Mouse (Mus musculus) B cell, adult 2 months (primary cell): ENCODE results near the gene Rxfp2.

Source experiments
- DNase-seq, 2 experiments: peaks; one replicate each; pipeline ENCODE4 v3.0.0; 2022

Gene Rxfp2

DNA sequence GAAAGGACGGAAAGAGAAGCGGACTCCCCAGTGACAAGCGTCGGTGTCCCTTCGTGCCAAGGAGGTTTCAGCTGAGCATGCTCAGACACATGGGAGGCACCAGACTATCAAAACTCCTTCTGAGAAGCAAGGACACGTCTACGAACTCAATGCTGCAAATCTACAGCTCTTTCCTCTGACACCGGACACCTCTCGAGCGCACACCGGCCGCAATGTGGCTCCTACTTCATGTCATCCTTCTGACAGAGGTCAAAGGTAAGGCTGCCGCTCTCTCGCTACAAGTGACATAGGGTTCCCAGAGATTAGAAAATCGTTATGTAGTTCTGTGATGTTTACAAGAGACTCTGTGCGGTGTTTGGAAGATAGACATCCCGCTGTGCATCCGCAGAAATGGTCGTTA lies at the start of gene Rxfp2:
TSS of gene Rxfp2 (plus strand) at position 20 of the 400 bp plus-strand sequence.
- no peak for DNase-seq

GRCm38 (mm10) chr5:149970261-149970660 lies 48.2 kb upstream of the Rxfp2 start:
- no peak for DNase-seq

GRCm38 (mm10) chr5:149977027-149977426 lies 41.4 kb upstream of the Rxfp2 start:
- no peak for DNase-seq

- DNase-seq, result no peak
These were observed 34.9 kb upstream of the Rxfp2 start for GRCm38 (mm10) chr5:149983621-149984020.

DNA sequence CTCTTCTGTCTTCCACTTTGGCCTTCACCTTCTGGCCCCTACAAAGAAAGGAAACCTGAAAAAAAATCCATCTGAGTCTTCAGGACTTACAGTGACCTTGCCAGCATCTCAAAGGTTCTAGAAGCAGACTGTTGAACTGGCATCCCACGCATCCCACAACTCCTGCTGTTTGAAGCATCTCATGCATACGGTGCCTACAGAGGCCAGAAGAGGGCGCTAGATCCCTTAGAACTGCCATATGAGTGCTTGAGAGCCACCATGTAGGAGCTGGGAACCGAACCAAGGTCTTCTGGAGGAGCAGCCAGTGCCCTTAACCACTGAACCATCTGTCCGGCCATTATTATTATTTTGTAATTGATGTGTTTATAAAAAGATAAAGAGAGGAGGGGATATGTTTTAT lies 23.9 kb upstream of the Rxfp2 start:
- DNase-seq, result no peak

GRCm38 (mm10) chr5:149996614-149997013 lies 21.9 kb upstream of the Rxfp2 start:
- no peak for DNase-seq

- no peak for DNase-seq
These were observed 21.0 kb upstream of the Rxfp2 start for GRCm38 (mm10) chr5:149997321-149998034.

DNA sequence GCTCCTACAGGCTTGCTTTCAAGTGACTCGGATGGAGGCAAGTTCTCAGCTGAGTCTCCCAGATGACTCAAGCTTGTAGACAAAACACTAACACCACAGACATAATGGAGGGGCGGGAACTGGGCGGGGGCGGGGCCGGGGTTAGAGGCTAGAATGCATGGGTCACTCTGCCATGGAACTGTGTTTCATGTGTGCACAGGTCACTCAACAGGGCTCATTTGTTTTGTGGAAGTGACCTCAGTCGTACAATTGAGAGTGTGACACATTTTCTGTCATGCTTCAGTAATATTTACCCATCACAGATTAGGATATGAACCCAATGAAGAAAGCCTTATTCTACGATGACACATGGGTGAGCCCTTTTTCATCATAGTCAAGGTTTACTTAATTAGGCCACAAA lies 20.2 kb upstream of the Rxfp2 start:
- DNase-seq, result no peak

- no peak for DNase-seq
These were observed 13.1 kb upstream of the Rxfp2 start for GRCm38 (mm10) chr5:150005355-150005754.

- no peak for DNase-seq
These were observed 1.6 kb upstream of the Rxfp2 start for GRCm38 (mm10) chr5:150016861-150017260.

- DNase-seq, result no peak
These were observed 803 bp upstream of the Rxfp2 start for GRCm38 (mm10) chr5:150017672-150018071.

DNA sequence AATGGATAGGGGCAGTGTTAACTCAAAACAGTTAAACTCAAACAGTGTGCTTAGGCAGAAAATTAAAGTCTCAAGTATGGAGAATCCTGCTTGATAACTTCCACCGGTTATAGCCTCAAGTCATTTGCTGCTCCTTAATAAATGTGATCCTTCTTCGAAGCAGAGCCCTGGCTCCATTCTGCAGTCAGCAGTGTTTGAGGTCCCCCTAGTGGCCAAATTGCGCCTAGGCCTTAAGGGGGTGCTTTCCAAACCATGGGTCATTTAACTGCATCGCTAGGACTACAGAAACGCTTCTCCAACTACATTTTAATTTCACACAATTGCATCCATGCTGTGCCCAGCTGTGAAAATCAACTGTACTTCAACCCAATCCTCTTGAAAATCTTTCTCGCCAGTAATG lies 2.4 kb downstream of the Rxfp2 start:
- peak; percentile 40 to 48 for DNase-seq

- no peak for DNase-seq
These were observed 3.3 kb downstream of the Rxfp2 start for GRCm38 (mm10) chr5:150021805-150022204.

GRCm38 (mm10) chr5:150022556-150022955 lies 4.1 kb downstream of the Rxfp2 start:
- no peak for DNase-seq

DNA sequence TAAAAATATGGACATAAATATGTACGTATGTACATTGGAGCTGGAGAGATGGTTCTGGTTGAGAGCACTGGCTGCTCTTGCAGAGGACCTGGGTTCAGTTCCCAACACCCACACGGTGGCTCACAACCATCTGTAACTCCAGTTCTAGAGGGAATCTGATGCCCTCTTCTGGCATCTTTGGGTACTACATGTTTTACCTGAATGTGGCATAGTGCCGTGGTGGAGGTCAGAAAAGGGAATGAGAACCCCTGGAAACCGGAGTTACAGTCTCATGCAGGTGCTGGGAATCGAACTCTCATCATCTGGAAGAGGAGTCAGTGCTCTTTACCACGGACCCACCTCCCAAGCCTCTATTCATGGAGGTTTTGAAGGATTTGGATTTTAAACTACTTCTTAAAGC lies 5.0 kb downstream of the Rxfp2 start:
- DNase-seq, result no peak

DNA sequence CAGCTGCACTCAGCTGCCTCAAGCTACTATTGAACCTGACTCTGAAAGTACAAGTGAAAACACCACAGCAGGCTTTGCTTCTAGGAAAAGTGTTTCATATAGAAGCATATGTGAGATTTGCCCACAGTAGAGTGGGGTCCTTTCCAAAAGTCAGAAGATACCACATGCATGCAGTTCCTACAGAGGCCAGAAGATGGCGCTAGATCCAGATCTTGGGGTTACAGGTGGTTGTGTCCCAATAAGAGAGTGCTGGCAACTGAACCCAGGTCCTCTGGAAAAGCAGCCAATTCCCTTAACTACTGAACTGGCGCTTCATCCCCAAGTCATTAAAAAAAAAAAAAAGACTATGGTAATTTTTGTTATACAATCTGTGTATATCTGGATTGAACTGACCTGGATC lies 5.7 kb downstream of the Rxfp2 start:
- peak; percentile 12 to 16 for DNase-seq

- no peak for DNase-seq
These were observed 6.4 kb downstream of the Rxfp2 start for GRCm38 (mm10) chr5:150024901-150025300.

DNA sequence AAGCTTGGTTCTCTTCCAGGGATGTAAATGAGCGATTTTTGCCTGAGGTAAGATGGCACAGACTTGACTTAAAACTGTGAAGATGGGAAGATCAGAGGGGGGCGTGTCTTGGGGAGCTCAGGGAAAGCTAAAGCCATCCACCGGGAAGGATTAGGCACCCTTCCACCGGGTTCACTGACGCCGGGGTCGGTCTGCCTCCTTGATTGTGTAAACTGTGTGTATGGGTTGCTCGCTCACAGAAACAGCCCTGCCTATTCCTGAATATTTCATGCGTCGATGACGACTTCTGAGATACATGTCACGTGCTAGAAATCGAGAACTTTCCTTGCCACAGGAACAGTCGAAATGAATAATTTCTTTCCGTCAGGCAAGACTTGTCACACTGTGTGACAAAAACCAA lies 6.9 kb downstream of the Rxfp2 start:
- DNase-seq, result no peak

DNA sequence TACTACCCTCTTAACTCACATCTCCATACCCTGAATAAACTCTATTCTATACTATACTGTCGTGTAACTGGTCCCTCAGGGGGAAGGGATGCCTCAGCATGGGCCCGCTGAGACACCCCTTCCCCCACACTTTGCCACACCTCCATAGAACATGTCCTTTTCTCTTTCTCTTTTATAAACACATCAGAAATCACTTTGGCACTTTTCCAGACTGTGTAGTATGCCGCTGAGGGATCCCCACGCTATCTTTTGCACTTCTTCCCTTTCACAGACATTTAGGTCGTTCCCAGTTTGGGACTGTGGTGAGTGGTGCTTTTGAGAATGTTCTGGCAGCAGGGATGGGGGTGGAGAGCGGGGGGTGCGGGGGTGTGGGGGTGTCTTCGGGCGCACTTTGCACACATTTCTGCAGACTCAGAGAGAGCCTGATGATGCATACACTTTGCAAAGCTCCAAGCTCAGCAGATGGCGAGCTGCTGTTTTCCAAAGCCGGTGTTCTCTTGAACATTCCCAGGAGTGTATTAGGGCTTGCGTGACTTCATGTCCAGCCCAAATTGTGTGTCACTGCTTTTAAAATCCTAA lies 8.1 kb downstream of the Rxfp2 start:
- DNase-seq, result no peak

DNA sequence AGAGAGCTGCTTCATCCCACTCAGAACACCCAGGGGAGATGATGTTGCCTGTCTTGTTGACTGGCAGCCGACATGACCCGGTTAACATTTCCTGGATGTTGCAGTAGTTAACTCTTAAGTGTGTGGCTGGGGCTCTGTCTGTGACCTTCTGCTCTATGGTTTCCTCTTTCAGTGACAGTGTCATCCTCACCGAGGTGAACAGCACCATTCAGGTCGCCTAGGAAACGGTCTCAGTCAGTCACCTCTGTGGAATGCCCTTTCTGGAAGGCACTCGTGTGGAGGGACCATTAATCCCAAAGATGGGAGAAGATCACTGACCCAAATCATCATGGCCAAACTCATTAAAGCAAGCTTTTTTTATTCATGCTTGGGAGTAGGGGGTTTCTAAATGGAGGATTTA lies 12.7 kb downstream of the Rxfp2 start:
- no peak for DNase-seq

GRCm38 (mm10) chr5:150031634-150032033 lies 13.2 kb downstream of the Rxfp2 start:
- DNase-seq, result no peak

DNA sequence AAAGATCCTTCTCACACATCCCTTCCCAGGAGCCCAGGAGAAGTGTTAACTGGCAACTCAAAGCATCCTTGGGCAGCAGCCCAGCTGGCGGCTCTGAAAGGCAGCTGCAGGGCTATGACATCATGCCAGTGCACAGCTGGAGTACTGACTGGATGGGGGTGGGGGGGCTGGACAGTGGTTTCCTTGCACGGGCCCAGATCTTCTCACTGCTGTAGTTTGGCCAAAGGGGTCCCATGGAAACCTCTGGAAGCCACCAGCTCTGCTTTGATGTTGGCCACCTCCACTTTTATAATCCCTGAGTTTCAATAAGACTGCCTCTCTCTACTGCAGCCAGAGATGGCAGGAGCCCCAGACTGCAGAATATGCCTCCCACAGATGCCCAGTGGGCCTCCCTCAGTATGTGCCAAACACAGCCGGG lies 13.6 kb downstream of the Rxfp2 start:
- DNase-seq, result no peak

- DNase-seq, result no peak
These were observed 17.8 kb downstream of the Rxfp2 start for GRCm38 (mm10) chr5:150036286-150036685.

- DNase-seq, result no peak
These were observed 18.4 kb downstream of the Rxfp2 start for GRCm38 (mm10) chr5:150036918-150037317.

DNA sequence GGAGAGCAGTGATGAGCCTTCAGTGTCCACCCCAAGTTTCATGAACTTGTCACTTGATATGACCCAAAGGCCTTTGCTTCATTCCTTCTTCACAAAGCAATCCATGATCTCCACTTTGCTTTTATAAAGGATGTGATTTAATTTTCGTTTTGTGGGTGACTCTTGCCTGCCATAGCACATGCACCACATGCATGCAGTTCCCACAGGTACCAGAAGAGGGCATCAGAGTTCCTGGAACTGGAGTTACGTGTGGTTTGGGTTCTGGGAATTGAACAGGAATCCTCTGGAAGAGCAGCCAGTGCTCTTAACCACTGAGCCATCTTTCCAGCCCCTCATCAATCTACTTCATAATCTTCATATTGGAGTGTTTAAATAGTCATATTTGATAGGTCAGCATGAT lies 26.1 kb downstream of the Rxfp2 start:
- no peak for DNase-seq
